ENCODE assay signal across 16 mouse cellular contexts in the genomic region with DNA sequence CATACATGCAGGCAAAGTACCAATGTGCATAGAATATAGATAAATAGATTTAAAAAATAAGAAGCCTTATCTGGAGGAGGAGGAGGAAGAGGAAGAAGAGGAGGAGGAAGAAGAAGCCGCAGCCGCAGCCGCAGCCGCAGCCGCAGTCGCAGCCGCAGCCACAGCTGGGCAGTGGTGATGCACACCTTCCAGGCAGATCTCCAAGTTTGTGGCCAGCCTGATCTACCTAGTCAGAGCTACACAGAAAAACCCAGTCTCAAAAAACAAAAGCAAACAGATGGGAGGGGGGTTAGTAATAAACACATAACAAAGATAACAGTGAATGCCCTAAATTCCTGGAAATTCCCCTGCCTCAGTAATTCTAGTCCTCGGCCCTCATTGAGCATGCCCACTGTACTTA. TPM values are rescaled to one million over a fixed set of nuclear protein-coding genes. Genes with fewer than 3 reads are reported as not detected.
DNase-seq lines count a peak whose midpoint lies in the region; ATAC-seq and TF ChIP-seq lines count a peak whose summit lies in the region.
"Had no signal": no experiment of that assay in that cellular context is flagged by ENCODE, and none has a peak within 500 bp of the region (broad histone marks: within the 10 kb centered on the region; RNA-seq: fewer than 3 reads in every experiment).

No protein-coding gene starts in this region.

- peak overlapping the region; percentile 55 for H3K9ac ChIP-seq in liver, adult 2 months (ENCODE audit: low read depth, low read length)
- peak overlapping the region; percentile 42; the same call in 1 of the 2 replicates for H3K9ac ChIP-seq in liver, embryonic 13.5 days
- no peak overlapping the region for H3K9ac ChIP-seq in forebrain, postnatal 0 days
- H3K9ac ChIP-seq: hindbrain, embryonic 15.5 days had no signal

- H3K4me3 ChIP-seq in liver, adult 2 months (ENCODE audit: insufficient read depth, low read depth, low read length) = peak overlapping the region; percentile 68
- peak overlapping the region; percentile 9 for H3K4me3 ChIP-seq in liver, embryonic 13.5 days (replicated peaks)
- no peak overlapping the region for H3K4me3 ChIP-seq in forebrain, postnatal 0 days (ENCODE audit: low read depth, low read length)
- H3K4me3 ChIP-seq: hindbrain, embryonic 15.5 days; myocyte had no signal

- peak; percentile 38 for DNase-seq in CD4-positive, CD25-positive, alpha-beta regulatory T cell, adult 2 months (ENCODE audit: low read depth, low spot score)
- peak; percentile 60 for DNase-seq in liver, adult 2 months (ENCODE audit: extremely low read depth, low read depth, low spot score)
- no peak for DNase-seq in liver
- no peak for DNase-seq in liver, embryonic 13.5 days
- DNase-seq in forebrain, postnatal 0 days = no peak
- DNase-seq in Muller cell, postnatal 12 days (ENCODE audit: inconsistent ontology term) = no peak
- no peak for DNase-seq in ovary, postnatal 10 days (ENCODE audit: low spot score)
- DNase-seq: cerebellum, adult 8-10 months; gastrocnemius, postnatal 25 days; right cerebral cortex, postnatal 25 days; thymus, postnatal 14 days had no signal

- peaks cover 61% of the 10 kb centered on the region for H3K36me3 ChIP-seq in liver, adult 2 months (ENCODE audit: control insufficient read depth, insufficient read depth, low read length)
- peaks cover 20% of the 10 kb centered on the region; the same call in 1 of the 2 replicates for H3K36me3 ChIP-seq in liver, embryonic 13.5 days
- H3K36me3 ChIP-seq in forebrain, postnatal 0 days (ENCODE audit: insufficient read depth) = peaks cover 13% of the 10 kb centered on the region

- WGBS in liver, adult 2 months = 3% methylated on average over 8 of the region's 8 CpGs
- 28% methylated on average over 8 of the region's 8 CpGs for WGBS in liver, embryonic 13.5 days (ENCODE audit: insufficient replicate concordance)
- WGBS in forebrain, postnatal 0 days = 98% methylated on average over 8 of the region's 8 CpGs

- no peak for ATAC-seq in CD4-positive, CD25-positive, alpha-beta regulatory T cell, adult 4 months
- ATAC-seq in liver, embryonic 13.5 days (ENCODE audit: low read depth) = no peak
- ATAC-seq in forebrain, postnatal 0 days = no peak
- ATAC-seq: forebrain, embryonic 16.5 days had no signal

- H3K27ac ChIP-seq in liver, adult 2 months (replicated peaks; ENCODE audit: insufficient read depth, low read depth, low read length) = peak overlapping the region; percentile 28
- H3K27ac ChIP-seq in liver, embryonic 13.5 days = peak overlapping the region; percentile 74
- no peak overlapping the region for H3K27ac ChIP-seq in forebrain, postnatal 0 days (ENCODE audit: low read depth, low read length)
- H3K27ac ChIP-seq: hindbrain, embryonic 15.5 days had no signal

- peaks cover 26% of the 10 kb centered on the region for H3K79me2 ChIP-seq in liver, adult 2 months (ENCODE audit: control insufficient read depth, insufficient read depth, low read length)

- TF ChIP-seq CTCF in liver, adult 2 months (IDR thresholded peaks at IDR 0.05; ENCODE audit: low read depth, low read length) = no peak
- no peak for TF ChIP-seq CTCF in forebrain, postnatal 0 days (IDR thresholded peaks at IDR 0.05; ENCODE audit: low read depth)

- peaks cover 13% of the 10 kb centered on the region; the same call in 1 of the 2 replicates for H3K4me1 ChIP-seq in liver, adult 2 months (ENCODE audit: control insufficient read depth, insufficient read depth, low read length)
- peaks cover 59% of the 10 kb centered on the region for H3K4me1 ChIP-seq in liver, embryonic 13.5 days (replicated peaks)
- peaks cover 10% of the 10 kb centered on the region; the same call in 1 of the 2 replicates for H3K4me1 ChIP-seq in forebrain, postnatal 0 days (ENCODE audit: insufficient read depth)

- no peaks in the 10 kb centered on the region for H3K27me3 ChIP-seq in liver, adult 2 months (ENCODE audit: control insufficient read depth, insufficient read depth, low read length)
- H3K27me3 ChIP-seq in liver, embryonic 13.5 days = no peaks in the 10 kb centered on the region
- H3K27me3 ChIP-seq in forebrain, postnatal 0 days (ENCODE audit: insufficient read depth, low read length) = no peaks in the 10 kb centered on the region
- H3K27me3 ChIP-seq: hindbrain, embryonic 15.5 days had no signal

- no peaks in the 10 kb centered on the region for H3K9me3 ChIP-seq in liver, embryonic 13.5 days (replicated peaks)
- H3K9me3 ChIP-seq in forebrain, postnatal 0 days (ENCODE audit: low read length) = no peaks in the 10 kb centered on the region
- H3K9me3 ChIP-seq: hindbrain, embryonic 15.5 days had no signal

- TF ChIP-seq POLR2A in liver, adult 2 months (IDR thresholded peaks at IDR 0.05; ENCODE audit: extremely low read depth, insufficient read depth, low read length) = no peak

- peak overlapping the region; percentile 46 for H3K4me2 ChIP-seq in liver, embryonic 13.5 days
- no peak overlapping the region for H3K4me2 ChIP-seq in forebrain, postnatal 0 days (ENCODE audit: low read depth)
- H3K4me2 ChIP-seq: hindbrain, embryonic 15.5 days; midbrain, embryonic 11.5 days had no signal

RNA-seq across cellular contexts. Expression of gene Ten1, which starts 4.0 kb away (rescaled TPM):
- polyA plus RNA-seq in CD4-positive, CD25-positive, alpha-beta regulatory T cell, adult 4 months (2017; shearing (Covaris generic)) = 10 to 100 TPM; 44.6 to 49.5 TPM
- total RNA-seq in liver, adult 2 months (2014; rRNA removed) = 3.0 and 5.3 TPM in 2 replicates
- 2.3 and 3.0 TPM in 2 replicates for polyA plus RNA-seq in liver, adult 2 months (2012; rRNA removed)
- 35.2 and 38.4 TPM in 2 replicates for polyA plus RNA-seq in liver, embryonic 13.5 days (2015; fragmentation: Nextera tagmentation; extraction: Ambion mirVana)
- 62.8 and 65.6 TPM in 2 replicates for total RNA-seq in forebrain, postnatal 0 days (2014; rRNA removed)
- 92.8 and 104 TPM in 2 replicates for polyA plus RNA-seq in forebrain, postnatal 0 days (2015; fragmentation: Nextera tagmentation; extraction: Ambion mirVana)

RNA-seq across cellular contexts. Expression of gene Acox1, which starts 4.2 kb away (rescaled TPM):
- polyA plus RNA-seq in CD4-positive, CD25-positive, alpha-beta regulatory T cell, adult 4 months (2017; shearing (Covaris generic)) = 10 to 100 TPM; 16.9 to 24.2 TPM
- 994 and 1,028 TPM in 2 replicates for total RNA-seq in liver, adult 2 months (2014; rRNA removed)
- polyA plus RNA-seq in liver, adult 2 months (2012; rRNA removed) = 683 and 720 TPM in 2 replicates
- polyA plus RNA-seq in liver, embryonic 13.5 days (2015; fragmentation: Nextera tagmentation; extraction: Ambion mirVana) = 14.5 and 18.1 TPM in 2 replicates
- 89.4 and 108 TPM in 2 replicates for total RNA-seq in forebrain, postnatal 0 days (2014; rRNA removed)
- polyA plus RNA-seq in forebrain, postnatal 0 days (2015; fragmentation: Nextera tagmentation; extraction: Ambion mirVana) = 43.8 and 58.2 TPM in 2 replicates

RNA-seq across cellular contexts. Expression of gene Fbf1, which starts 26.7 kb away (rescaled TPM):
- polyA plus RNA-seq in CD4-positive, CD25-positive, alpha-beta regulatory T cell, adult 4 months (2017; shearing (Covaris generic)) = 1 to 10 TPM; 2.8 to 5.2 TPM
- 5.6 and 9.0 TPM in 2 replicates for total RNA-seq in liver, adult 2 months (2014; rRNA removed)
- polyA plus RNA-seq in liver, adult 2 months (2012; rRNA removed) = 3.6 and 4.5 TPM in 2 replicates
- polyA plus RNA-seq in liver, embryonic 13.5 days (2015; fragmentation: Nextera tagmentation; extraction: Ambion mirVana) = 7.0 and 9.0 TPM in 2 replicates
- total RNA-seq in forebrain, postnatal 0 days (2014; rRNA removed) = 97.9 and 108 TPM in 2 replicates
- polyA plus RNA-seq in forebrain, postnatal 0 days (2015; fragmentation: Nextera tagmentation; extraction: Ambion mirVana) = 23.2 and 38.2 TPM in 2 replicates

RNA-seq across cellular contexts. Expression of gene Evpl, which starts 43.3 kb away (rescaled TPM):
- not detected for polyA plus RNA-seq in CD4-positive, CD25-positive, alpha-beta regulatory T cell, adult 4 months (2017; shearing (Covaris generic))
- total RNA-seq in liver, adult 2 months (2014; rRNA removed) = 0.07 and 0.18 TPM in 2 replicates
- 0.12 and 0.16 TPM in 2 replicates for polyA plus RNA-seq in liver, adult 2 months (2012; rRNA removed)
- 0.10 TPM in 2 replicates for polyA plus RNA-seq in liver, embryonic 13.5 days (2015; fragmentation: Nextera tagmentation; extraction: Ambion mirVana)
- 1.5 and 2.3 TPM in 2 replicates for total RNA-seq in forebrain, postnatal 0 days (2014; rRNA removed)
- 0.49 and 1.1 TPM in 2 replicates for polyA plus RNA-seq in forebrain, postnatal 0 days (2015; fragmentation: Nextera tagmentation; extraction: Ambion mirVana)

RNA-seq across cellular contexts. Expression of gene Mrpl38, which starts 56.0 kb away (rescaled TPM):
- 10 to 100 TPM; 22.7 to 25.5 TPM for polyA plus RNA-seq in CD4-positive, CD25-positive, alpha-beta regulatory T cell, adult 4 months (2017; shearing (Covaris generic))
- total RNA-seq in liver, adult 2 months (2014; rRNA removed) = 26.4 and 40.2 TPM in 2 replicates
- 63.7 and 77.7 TPM in 2 replicates for polyA plus RNA-seq in liver, adult 2 months (2012; rRNA removed)
- polyA plus RNA-seq in liver, embryonic 13.5 days (2015; fragmentation: Nextera tagmentation; extraction: Ambion mirVana) = 66.6 and 70.9 TPM in 2 replicates
- total RNA-seq in forebrain, postnatal 0 days (2014; rRNA removed) = 56.7 and 67.8 TPM in 2 replicates
- 60.7 and 63.6 TPM in 2 replicates for polyA plus RNA-seq in forebrain, postnatal 0 days (2015; fragmentation: Nextera tagmentation; extraction: Ambion mirVana)

Comparison
In these comparisons a context has a peak if more than half of its experiments do, and no peak if none do; other contexts are left out.
1. DNase-seq: peak in CD4-positive, CD25-positive, alpha-beta regulatory T cell, adult 2 months (single experiment) and liver, adult 2 months (single experiment); none in liver (single experiment), liver, embryonic 13.5 days (single experiment), forebrain, postnatal 0 days (single experiment), Muller cell, postnatal 12 days (single experiment) and ovary, postnatal 10 days (single experiment).
2. RNA of gene Acox1, which starts 4.2 kb away (polyA plus RNA-seq): 683 to 720 TPM in liver, adult 2 months; 43.8 to 58.2 TPM in forebrain, postnatal 0 days, 16.9 to 24.2 TPM in CD4-positive, CD25-positive, alpha-beta regulatory T cell, adult 4 months and 14.5 to 18.1 TPM in liver, embryonic 13.5 days; every median in the first group is over 10 times any median in the second.